31 mouse cellular contexts compared by ENCODE assay signal in genomic region chr16:96387685-96388371, GRCm38 (mm10). TPM values are rescaled to one million over a fixed set of nuclear protein-coding genes. Genes with fewer than 3 reads are reported as not detected.
"Had no signal": no experiment of that assay in that cellular context is flagged by ENCODE, and none has a peak within 500 bp of the region (broad histone marks: within the 10 kb centered on the region; RNA-seq: fewer than 3 reads in every experiment).

No protein-coding gene starts in this region.

- DNase-seq: kidney, adult 11 months; kidney, adult 8-10 months; kidney, postnatal 10 days; kidney, postnatal 36 days; liver; lung, adult 18-20 months; lung, postnatal 10 days; lung, postnatal 4 days; retina, postnatal 1 day; right cerebral cortex, postnatal 14 days; right cerebral cortex, postnatal 4 days; thymus, adult 18-20 months; thymus, postnatal 36 days had no signal

- H3K4me1 ChIP-seq: kidney, embryonic 15.5 days; limb, embryonic 10.5 days; limb, embryonic 13.5 days; liver, embryonic 12.5 days; liver, embryonic 15.5 days; lung, embryonic 15.5 days; megakaryocyte, embryonic 14.5 days; midbrain, embryonic 10.5 days; midbrain, embryonic 13.5 days; neural tube, embryonic 13.5 days; stomach, embryonic 15.5 days had no signal

- H3K4me3 ChIP-seq: kidney, embryonic 15.5 days; limb, embryonic 10.5 days; limb, embryonic 13.5 days; liver, embryonic 12.5 days; liver, embryonic 15.5 days; lung, embryonic 15.5 days; megakaryocyte, embryonic 14.5 days; midbrain, embryonic 10.5 days; midbrain, embryonic 13.5 days; myocyte; neural tube, embryonic 13.5 days; stomach, embryonic 15.5 days had no signal

- H3K27me3 ChIP-seq: kidney, embryonic 15.5 days; limb, embryonic 13.5 days; liver, embryonic 12.5 days; liver, embryonic 15.5 days; lung, embryonic 15.5 days; midbrain, embryonic 13.5 days; neural tube, embryonic 13.5 days; stomach, embryonic 15.5 days had no signal

- ATAC-seq: liver, embryonic 12.5 days; midbrain, embryonic 13.5 days; midbrain, embryonic 16.5 days had no signal

- H3K27ac ChIP-seq: kidney, embryonic 15.5 days; limb, embryonic 10.5 days; limb, embryonic 13.5 days; liver, embryonic 12.5 days; liver, embryonic 15.5 days; lung, embryonic 15.5 days; midbrain, embryonic 10.5 days; midbrain, embryonic 13.5 days; neural tube, embryonic 13.5 days; stomach, embryonic 15.5 days had no signal

- H3K36me3 ChIP-seq: limb, embryonic 10.5 days; limb, embryonic 13.5 days; liver, embryonic 12.5 days; liver, embryonic 15.5 days; lung, embryonic 15.5 days; midbrain, embryonic 10.5 days; midbrain, embryonic 13.5 days; neural tube, embryonic 13.5 days; stomach, embryonic 15.5 days had no signal

- H3K9me3 ChIP-seq: kidney, embryonic 15.5 days; limb, embryonic 10.5 days; limb, embryonic 13.5 days; liver, embryonic 12.5 days; liver, embryonic 15.5 days; lung, embryonic 15.5 days; midbrain, embryonic 10.5 days; midbrain, embryonic 13.5 days; neural tube, embryonic 13.5 days; stomach, embryonic 15.5 days had no signal

RNA-seq across cellular contexts. Expression of gene Itgb2l, which starts 55.6 kb away (rescaled TPM):
- total RNA-seq: layer of hippocampus, adult 18-20 months; layer of hippocampus, postnatal 14 days; left cerebral cortex, postnatal 25 days; monocyte, adult 5-6 weeks had no signal
- polyA plus RNA-seq: limb, embryonic 13.5 days; midbrain, embryonic 10.5 days; midbrain, embryonic 13.5 days; midbrain, embryonic 16.5 days; neural tube, embryonic 13.5 days; testis, adult 2 months had no signal
